Mouse (Mus musculus): ENCODE results near the gene Acp4.

DNA sequence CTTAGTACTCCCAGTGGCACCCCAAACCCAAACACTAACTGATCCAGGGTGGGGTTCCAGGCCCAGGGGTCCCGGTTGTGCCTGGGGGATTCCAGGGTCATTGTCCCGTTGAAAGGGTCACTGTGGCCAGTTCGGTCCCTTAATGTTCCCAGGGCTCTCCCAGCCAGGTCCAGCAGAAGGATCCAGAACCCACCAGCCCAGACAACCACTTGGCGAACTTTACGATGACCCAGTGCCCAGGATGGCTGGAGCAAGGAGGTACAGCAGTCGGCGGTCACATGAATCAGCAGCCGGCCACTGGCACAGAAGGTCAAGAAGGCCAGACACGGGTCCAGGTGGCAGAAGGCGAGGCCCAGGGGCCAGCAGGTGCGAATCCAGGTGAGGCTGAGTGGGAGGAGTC lies 10.9 kb upstream of the Acp4 start:
- no peak for TF ChIP-seq CTCF (IDR thresholded peaks at IDR 0.05; ENCODE audit: low read depth, low read length)
- no peak for TF ChIP-seq POLR2A (IDR thresholded peaks at IDR 0.05; ENCODE audit: extremely low read depth, insufficient read depth, low read length)

Data from liver, adult 2 months (tissue).